Mouse (Mus musculus) CD4-positive, CD25-positive, alpha-beta regulatory T cell, adult 2 months (primary cell): ENCODE measurements around the gene Olfr23.
"Not testable (repeated sequence)": the region's sequence is repeated elsewhere in the genome, so short reads cannot be mapped to it uniquely, and the experiment has no call there.

Experiments
- DNase-seq: peaks from one replicate; pipeline ENCODE4 v3.0.0-alpha.2; 2012; ENCODE audit warnings: low read depth, low spot score

Olfr23 gene

GRCm38 (mm10) chr11:73936377-73936776, at the start of gene Olfr23:
Gene Olfr23 (plus strand): TSS chr11:73936677.
- no peak for DNase-seq

GRCm38 (mm10) chr11:73890671-73891070, 45.8 kb upstream of the Olfr23 start, which contains the start of gene Olfr394:
Gene Olfr394 (minus strand): TSS chr11:73890771.
- DNase-seq, result no peak

GRCm38 (mm10) chr11:73909199-73909598, 27.3 kb upstream of the Olfr23 start, which contains the start of gene Olfr395:
Gene Olfr395 (minus strand): TSS chr11:73909299.
- not testable (repeated sequence) for DNase-seq

GRCm38 (mm10) chr11:73960517-73960916, 24.0 kb downstream of the Olfr23 start, which contains the start of gene Olfr397:
Gene Olfr397 (plus strand): TSS chr11:73960817.
- DNase-seq, result no peak

GRCm38 (mm10) chr11:73990307-73990706, 53.8 kb downstream of the Olfr23 start, which contains the start of gene Olfr398:
Gene Olfr398 (minus strand): TSS chr11:73990407.
- no peak for DNase-seq
